In the genomic region with DNA sequence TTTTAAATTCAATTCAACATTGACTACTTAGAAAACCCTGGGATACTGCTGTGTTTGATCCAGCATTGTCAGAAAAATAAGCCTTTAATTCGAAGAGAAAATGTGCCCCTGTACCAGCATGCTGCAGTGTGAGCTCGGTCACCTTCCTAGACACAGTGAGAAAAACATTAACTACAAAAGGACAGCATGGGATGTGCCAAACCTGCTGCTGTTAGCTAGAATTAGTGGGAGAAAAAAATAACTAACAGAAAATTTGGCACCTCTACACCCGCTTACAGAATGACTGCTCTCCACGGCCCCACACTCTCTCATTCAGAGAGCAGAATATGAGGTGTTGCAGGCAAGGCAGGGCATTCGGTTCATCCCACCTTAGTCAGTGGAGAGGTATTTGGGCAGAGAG, we compare ENCODE assay signal across 15 mouse cellular contexts.
"Had no signal": no experiment of that assay in that cellular context is flagged by ENCODE, and none has a peak within 500 bp of the region (broad histone marks: within the 10 kb centered on the region; RNA-seq: fewer than 3 reads in every experiment).

No protein-coding gene starts in this region.

- ATAC-seq: liver, postnatal 0 days; midbrain, embryonic 16.5 days had no signal

- H3K9me3 ChIP-seq: limb, embryonic 12.5 days; liver, embryonic 13.5 days; lung, embryonic 15.5 days; midbrain, embryonic 12.5 days; neural tube, embryonic 13.5 days had no signal

- H3K27me3 ChIP-seq: limb, embryonic 12.5 days; liver, embryonic 13.5 days; lung, embryonic 15.5 days; midbrain, embryonic 12.5 days; neural tube, embryonic 13.5 days had no signal

- H3K36me3 ChIP-seq: limb, embryonic 12.5 days; liver, embryonic 13.5 days; lung, embryonic 15.5 days; midbrain, embryonic 12.5 days; neural tube, embryonic 13.5 days had no signal

- H3K27ac ChIP-seq: limb, embryonic 12.5 days; liver, embryonic 13.5 days; lung, embryonic 15.5 days; macrophage; midbrain, embryonic 12.5 days; neural tube, embryonic 13.5 days had no signal

- H3K9ac ChIP-seq: limb, embryonic 12.5 days; liver, embryonic 13.5 days; liver, postnatal 0 days; lung, embryonic 15.5 days; midbrain, embryonic 12.5 days; neural tube, embryonic 13.5 days had no signal

- H3K4me2 ChIP-seq: limb, embryonic 12.5 days; liver, embryonic 13.5 days; lung, embryonic 15.5 days; midbrain, embryonic 12.5 days; neural tube, embryonic 13.5 days had no signal

- DNase-seq: liver; liver, embryonic 13.5 days; liver, postnatal 0 days; lung, postnatal 14 days; retina, postnatal 1 day; right cerebral cortex, postnatal 4 days; spleen, adult 18-20 months; thymus, adult 2 months; thymus, postnatal 25 days had no signal

- H3K4me1 ChIP-seq: limb, embryonic 12.5 days; liver, embryonic 13.5 days; lung, embryonic 15.5 days; midbrain, embryonic 12.5 days; neural tube, embryonic 13.5 days had no signal

- H3K4me3 ChIP-seq: limb, embryonic 12.5 days; liver, embryonic 13.5 days; lung, embryonic 15.5 days; midbrain, embryonic 12.5 days; neural tube, embryonic 13.5 days had no signal
